Mouse (Mus musculus): ENCODE measurements around the gene Ube2l3. TPM values are rescaled to one million over a fixed set of nuclear protein-coding genes. Genes with fewer than 3 reads are reported as not detected.

Ube2l3 gene
- total RNA-seq, 2 experiments from 2014 or later: 140 to 146 TPM

- Histone ChIP-seq H3K4me3 (peak within 1 kb of the TSS; percentile 57), H3K27ac (peak within 1 kb of the TSS; percentile 78)
- DNase-seq (ENCODE audit: extremely low spot score in 1 of 2, low spot score in 2 of 2): peak; percentile 85 to 86
- TF ChIP-seq CTCF (IDR thresholded peaks at IDR 0.05): peak; percentile 91
- intact Hi-C loops (cut with DNase I): loop anchor here (1.0 to 5.0 kb wide), 3 partner anchors 25 to 76 kb away; partner anchors contain the start of genes Hic2 and Sdf2l1
These were observed 6.2 kb upstream of the Ube2l3 start, which contains the start of gene Rimbp3 for GRCm38 (mm10) chr16:17208389-17209361. Gene Rimbp3, plus strand, starts transcription at chr16:17208603.

- intact Hi-C loops (cut with DNase I): loop anchor here (5.0 kb wide), 1 partner anchor 73 kb away; the partner anchor contains the start of gene Sdf2l1
These were observed 2.5 kb upstream of the Ube2l3 start for GRCm38 (mm10) chr16:17204990-17205389.

GRCm38 (mm10) chr16:17201977-17202376, 472 bp downstream of the Ube2l3 start:
- DNase-seq (ENCODE audit: extremely low spot score in 1 of 2, low spot score in 2 of 2): no peak
- peak; percentile 23 for TF ChIP-seq CTCF (IDR thresholded peaks at IDR 0.05)
- intact Hi-C loops (cut with DNase I): loop anchor here (2.0 kb wide), 1 partner anchor 55 kb away; the partner anchor contains the start of gene Ccdc116
- no peak overlapping the region for H3K4me3 ChIP-seq
- no peak overlapping the region; the same call in 1 of the 2 replicates for H3K27ac ChIP-seq

More at GRCm38 (mm10) chr16:17204990-17205389, 2.5 kb upstream of the Ube2l3 start:
- Histone ChIP-seq H3K4me3 (no peak overlapping the region), H3K27ac (no peak overlapping the region)
- no peak for DNase-seq (ENCODE audit: extremely low spot score in 1 of 2, low spot score in 2 of 2)
- TF ChIP-seq CTCF (IDR thresholded peaks at IDR 0.05): peak; percentile 51

GRCm38 (mm10) chr16:17200953-17201707, 1.3 kb downstream of the Ube2l3 start:
- Histone ChIP-seq H3K4me3 (peak overlapping the region; percentile 94), H3K27ac (peak overlapping the region; percentile 91)
- intact Hi-C loops (cut with DNase I): loop anchor here (2.0 kb wide), 1 partner anchor 54 kb away; the partner anchor contains the start of gene Ccdc116
- peak; percentile 85 for DNase-seq (ENCODE audit: extremely low spot score in 1 of 2, low spot score in 2 of 2)
- TF ChIP-seq CTCF (IDR thresholded peaks at IDR 0.05): no peak

GRCm38 (mm10) chr16:17200121-17200952, 2.1 kb downstream of the Ube2l3 start:
- H3K27ac ChIP-seq: peak overlapping the region; percentile 91
- H3K4me3 ChIP-seq: peak overlapping the region; percentile 94
- intact Hi-C loops (cut with DNase I): loop anchor here (2.0 kb wide), 1 partner anchor 54 kb away; the partner anchor contains the start of gene Ccdc116
- no peak for DNase-seq (ENCODE audit: extremely low spot score in 1 of 2, low spot score in 2 of 2)
- no peak for TF ChIP-seq CTCF (IDR thresholded peaks at IDR 0.05)

DNA sequence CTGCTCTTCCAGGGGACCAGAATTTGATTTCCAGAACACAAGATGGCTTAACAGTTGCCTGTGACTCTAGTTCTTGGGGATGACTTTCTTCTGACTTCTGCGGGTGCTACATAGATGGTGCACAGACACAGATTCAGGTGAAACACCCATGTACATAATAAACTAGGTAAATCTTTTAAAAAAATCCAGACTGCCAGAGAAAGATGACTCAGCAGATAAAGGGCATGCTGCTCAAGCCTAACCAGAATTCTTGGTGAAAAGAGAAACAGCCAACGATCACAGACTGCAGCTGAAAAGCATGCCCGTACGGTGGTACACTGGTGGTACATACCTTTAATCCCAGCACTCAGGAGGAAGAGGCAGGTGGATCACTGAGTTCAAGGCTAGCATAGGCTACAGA, 8.6 kb downstream of the Ube2l3 start:
- intact Hi-C loops (cut with DNase I): no loop called here
- no peak overlapping the region for H3K4me3 ChIP-seq
- TF ChIP-seq CTCF (IDR thresholded peaks at IDR 0.05): no peak
- no peak overlapping the region for H3K27ac ChIP-seq
- no peak for DNase-seq (ENCODE audit: extremely low spot score in 1 of 2, low spot score in 2 of 2)

GRCm38 (mm10) chr16:17185475-17185874, 17.0 kb downstream of the Ube2l3 start:
- intact Hi-C loops (cut with DNase I): no loop called here
- no peak for DNase-seq (ENCODE audit: extremely low spot score in 1 of 2, low spot score in 2 of 2)
- no peak overlapping the region for H3K27ac ChIP-seq
- TF ChIP-seq CTCF (IDR thresholded peaks at IDR 0.05): no peak
- no peak overlapping the region for H3K4me3 ChIP-seq

- no peak for DNase-seq (ENCODE audit: extremely low spot score in 1 of 2, low spot score in 2 of 2)
- H3K27ac ChIP-seq: no peak overlapping the region
- TF ChIP-seq CTCF (IDR thresholded peaks at IDR 0.05): no peak
- H3K4me3 ChIP-seq: no peak overlapping the region
- intact Hi-C loops (cut with DNase I): no loop called here
These were observed 19.4 kb downstream of the Ube2l3 start for GRCm38 (mm10) chr16:17183003-17183402.

DNA sequence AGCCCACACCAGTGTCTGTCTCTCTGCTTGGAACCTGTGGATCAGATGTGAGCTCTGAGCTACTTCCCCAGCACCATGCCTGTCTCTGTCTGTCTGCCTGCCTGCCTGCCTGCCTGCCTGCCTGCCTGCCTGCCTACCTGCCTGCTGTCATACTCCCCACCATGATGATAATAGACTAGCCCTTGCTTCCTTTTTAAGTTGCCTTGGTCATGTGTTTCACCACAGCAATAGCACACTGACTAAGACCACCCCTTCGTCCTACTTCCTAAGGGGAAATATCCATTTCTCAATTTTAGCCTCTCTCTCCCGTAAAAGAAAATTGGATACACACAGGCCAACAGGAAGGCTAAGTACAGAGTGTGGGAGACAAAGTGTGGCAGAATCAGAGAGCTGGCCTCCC, 20.3 kb downstream of the Ube2l3 start:
- no peak overlapping the region for H3K27ac ChIP-seq
- no peak overlapping the region for H3K4me3 ChIP-seq
- no peak for TF ChIP-seq CTCF (IDR thresholded peaks at IDR 0.05)
- intact Hi-C loops (cut with DNase I): no loop called here
- DNase-seq (ENCODE audit: extremely low spot score in 1 of 2, low spot score in 2 of 2): no peak

DNA sequence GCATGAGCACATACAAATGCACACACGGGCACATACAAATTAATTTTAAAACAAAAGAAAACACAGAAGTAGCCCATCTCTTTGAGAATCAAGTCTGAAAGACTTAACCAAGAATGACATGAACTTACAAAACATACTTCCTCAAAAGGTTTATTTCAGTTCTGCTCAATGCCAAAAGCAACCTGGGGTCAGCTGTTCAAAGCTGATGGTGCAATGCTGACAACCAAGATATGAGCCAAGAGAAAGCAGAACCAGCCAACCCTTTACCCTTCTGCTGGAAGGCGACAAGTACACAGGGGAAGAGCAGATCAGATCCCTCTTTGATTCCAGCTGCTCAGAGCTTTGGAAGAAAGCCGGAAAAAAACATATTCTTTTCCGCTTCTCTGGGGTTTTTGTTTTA, 21.1 kb downstream of the Ube2l3 start:
- Histone ChIP-seq H3K4me3 (no peak overlapping the region), H3K27ac (no peak overlapping the region)
- DNase-seq (ENCODE audit: extremely low spot score in 1 of 2, low spot score in 2 of 2): no peak
- intact Hi-C loops (cut with DNase I): no loop called here
- TF ChIP-seq CTCF (IDR thresholded peaks at IDR 0.05): no peak

- intact Hi-C loops (cut with DNase I): no loop called here
- DNase-seq (ENCODE audit: extremely low spot score in 1 of 2, low spot score in 2 of 2): no peak
- H3K27ac ChIP-seq: no peak overlapping the region
- H3K4me3 ChIP-seq: no peak overlapping the region
- TF ChIP-seq CTCF (IDR thresholded peaks at IDR 0.05): no peak
These were observed 22.7 kb downstream of the Ube2l3 start for GRCm38 (mm10) chr16:17179706-17180105.
